Comparison of ENCODE assay signal across 25 mouse cellular contexts in genomic region chr8:124295357-124295756, GRCm38 (mm10).
DNase-seq lines count a peak whose midpoint lies in the region; ATAC-seq and TF ChIP-seq lines count a peak whose summit lies in the region.
"Had no signal": no experiment of that assay in that cellular context is flagged by ENCODE, and none has a peak within 500 bp of the region (broad histone marks: within the 10 kb centered on the region; RNA-seq: fewer than 3 reads in every experiment).

No protein-coding gene starts in this region.

- no peak for ATAC-seq in heart, embryonic 14.5 days (ENCODE audit: insufficient number of reproducible peaks, insufficient read depth, low FRiP score, low read depth)
- no peak for ATAC-seq in liver, postnatal 0 days
- ATAC-seq in liver, embryonic 12.5 days = no peak
- ATAC-seq in frontal cortex, adult (ENCODE audit: low TSS enrichment) = no peak
- ATAC-seq: CD4-positive, CD25-positive, alpha-beta regulatory T cell, adult 4 months; forebrain, embryonic 13.5 days; intestine, embryonic 15.5 days; midbrain, embryonic 13.5 days had no signal

- no peak overlapping the region for H3K4me2 ChIP-seq in heart, embryonic 14.5 days (ENCODE audit: low read length)
- H3K4me2 ChIP-seq in liver, postnatal 0 days (ENCODE audit: low read depth, low read length) = no peak overlapping the region
- H3K4me2 ChIP-seq in liver, embryonic 12.5 days = no peak overlapping the region
- H3K4me2 ChIP-seq: forebrain, embryonic 13.5 days; hindbrain, embryonic 15.5 days; intestine, embryonic 15.5 days; midbrain, embryonic 13.5 days; neural tube, embryonic 12.5 days had no signal

- no peak for TF ChIP-seq CTCF in liver, adult 2 months (IDR thresholded peaks at IDR 0.05; ENCODE audit: low read depth, low read length)
- TF ChIP-seq CTCF in liver, postnatal 0 days (IDR thresholded peaks at IDR 0.05; ENCODE audit: low read depth) = no peak

- WGBS in heart, embryonic 14.5 days = 76% methylated on average over 6 of the region's 6 CpGs
- WGBS in liver, adult 2 months = 92% methylated on average over 6 of the region's 6 CpGs
- WGBS in liver, postnatal 0 days (ENCODE audit: insufficient replicate concordance) = 66% methylated on average over 6 of the region's 6 CpGs
- 40% methylated on average over 6 of the region's 6 CpGs for WGBS in liver, embryonic 12.5 days (ENCODE audit: insufficient replicate concordance)

- H3K9me3 ChIP-seq in heart, embryonic 14.5 days (ENCODE audit: control insufficient read depth, low read length) = no peaks in the 10 kb centered on the region
- no peaks in the 10 kb centered on the region for H3K9me3 ChIP-seq in liver, postnatal 0 days (ENCODE audit: low read length)
- H3K9me3 ChIP-seq in liver, embryonic 12.5 days (replicated peaks) = no peaks in the 10 kb centered on the region
- H3K9me3 ChIP-seq: forebrain, embryonic 13.5 days; hindbrain, embryonic 15.5 days; intestine, embryonic 15.5 days; limb, embryonic 10.5 days; lung, embryonic 15.5 days; midbrain, embryonic 13.5 days; neural tube, embryonic 12.5 days had no signal

- TF ChIP-seq EP300 in liver, postnatal 0 days (IDR thresholded peaks at IDR 0.05; ENCODE audit: low read depth) = no peak

- H3K27me3 ChIP-seq in heart, embryonic 14.5 days (ENCODE audit: control insufficient read depth, insufficient read depth, low read length) = no peaks in the 10 kb centered on the region
- H3K27me3 ChIP-seq in liver, adult 2 months (ENCODE audit: control insufficient read depth, insufficient read depth, low read length) = no peaks in the 10 kb centered on the region
- H3K27me3 ChIP-seq in liver, postnatal 0 days (ENCODE audit: insufficient read depth, low read length) = no peaks in the 10 kb centered on the region
- H3K27me3 ChIP-seq in liver, embryonic 12.5 days (replicated peaks) = no peaks in the 10 kb centered on the region
- H3K27me3 ChIP-seq: forebrain, embryonic 13.5 days; hindbrain, embryonic 15.5 days; intestine, embryonic 15.5 days; lung, embryonic 15.5 days; midbrain, embryonic 13.5 days; neural tube, embryonic 12.5 days had no signal

- DNase-seq in heart, postnatal 10 days = no peak
- DNase-seq in liver, adult 2 months (ENCODE audit: extremely low read depth, low read depth, low spot score) = no peak
- DNase-seq in liver, postnatal 0 days = no peak
- peak; percentile 74 for DNase-seq in 416B (ENCODE audit: low read depth)
- DNase-seq: adrenal gland, postnatal 25 days; cerebellum, adult 9-10 months; gastrocnemius, postnatal 10 days; kidney, adult 9 months; kidney, postnatal 14 days; retina, postnatal 1 day; right cerebral cortex, postnatal 25 days; spleen, adult 18-20 months had no signal

- 0 out of 2 replicates have a peak, but pooled peaks cover 8% of the 10 kb centered on the region for H3K36me3 ChIP-seq in heart, embryonic 14.5 days (ENCODE audit: control insufficient read depth, insufficient read depth, low read length)
- H3K36me3 ChIP-seq in liver, adult 2 months (ENCODE audit: control insufficient read depth, insufficient read depth, low read length) = no peaks in the 10 kb centered on the region
- 0 out of 2 replicates have a peak, but pooled peaks cover 9% of the 10 kb centered on the region for H3K36me3 ChIP-seq in liver, postnatal 0 days (replicated peaks; ENCODE audit: insufficient read depth, low read length)
- H3K36me3 ChIP-seq in liver, embryonic 12.5 days = no peaks in the 10 kb centered on the region; the same call in 1 of the 2 replicates
- H3K36me3 ChIP-seq: hindbrain, embryonic 15.5 days; intestine, embryonic 15.5 days; lung, embryonic 15.5 days; neural tube, embryonic 12.5 days had no signal

- peak overlapping the region; percentile 57 to 67; a peak in 3 of 4 replicates for H3K27ac ChIP-seq in heart, embryonic 14.5 days (replicated peaks in 1 of 2; ENCODE audit: control insufficient read depth in 1 of 2, insufficient read depth in 1 of 2, low read depth in 2 of 2, low read length in 2 of 2)
- H3K27ac ChIP-seq in liver, adult 2 months (replicated peaks; ENCODE audit: insufficient read depth, low read depth, low read length) = peak overlapping the region; percentile 56
- no peak overlapping the region; the same call in 1 of the 2 replicates for H3K27ac ChIP-seq in liver, postnatal 0 days (ENCODE audit: low read depth)
- peak overlapping the region; percentile 23 for H3K27ac ChIP-seq in liver, embryonic 12.5 days
- H3K27ac ChIP-seq: hindbrain, embryonic 15.5 days; intestine, embryonic 15.5 days; liver, embryonic 14.5 days; lung, embryonic 15.5 days; midbrain, embryonic 13.5 days; neural tube, embryonic 12.5 days had no signal

- H3K4me1 ChIP-seq in heart, embryonic 14.5 days (ENCODE audit: control insufficient read depth in 2 of 2, insufficient read depth in 2 of 2, low read length in 2 of 2) = peaks cover 27 to 33% of the 10 kb centered on the region in 2 experiments
- peaks cover 10% of the 10 kb centered on the region for H3K4me1 ChIP-seq in liver, adult 2 months (ENCODE audit: control insufficient read depth, insufficient read depth, low read length)
- peaks cover 3% of the 10 kb centered on the region; the same call in 1 of the 2 replicates for H3K4me1 ChIP-seq in liver, postnatal 0 days (ENCODE audit: insufficient read depth)
- H3K4me1 ChIP-seq in liver, embryonic 12.5 days = peaks cover 33% of the 10 kb centered on the region

- intact Hi-C loops in heart, postnatal 10 days (cut with DNase I) = no loop called here

- H3K4me3 ChIP-seq in heart, embryonic 14.5 days (ENCODE audit: control insufficient read depth in 1 of 2, insufficient read depth in 1 of 2, low read depth in 1 of 2, low read length in 2 of 2) = no peak overlapping the region
- no peak overlapping the region for H3K4me3 ChIP-seq in liver, adult 2 months (ENCODE audit: insufficient read depth, low read depth, low read length)
- H3K4me3 ChIP-seq in liver, postnatal 0 days (ENCODE audit: low read depth, low read length) = no peak overlapping the region
- no peak overlapping the region for H3K4me3 ChIP-seq in liver, embryonic 12.5 days
- H3K4me3 ChIP-seq: forebrain, embryonic 13.5 days; hindbrain, embryonic 15.5 days; intestine, embryonic 15.5 days; layer of hippocampus, adult 2 months; limb, embryonic 10.5 days; lung, embryonic 15.5 days; midbrain, embryonic 13.5 days; neural tube, embryonic 12.5 days had no signal

- no peak for TF ChIP-seq POLR2A in liver, adult 2 months (IDR thresholded peaks at IDR 0.05; ENCODE audit: extremely low read depth, insufficient read depth, low read length)

- peaks cover 15% of the 10 kb centered on the region; the same call in 1 of the 2 replicates for H3K79me2 ChIP-seq in liver, adult 2 months (ENCODE audit: control insufficient read depth, insufficient read depth, low read length)

- no peak overlapping the region for H3K9ac ChIP-seq in heart, embryonic 14.5 days (ENCODE audit: low read length)
- no peak overlapping the region for H3K9ac ChIP-seq in liver, adult 2 months (ENCODE audit: low read depth, low read length)
- no peak overlapping the region for H3K9ac ChIP-seq in liver, postnatal 0 days (replicated peaks)
- H3K9ac ChIP-seq in liver, embryonic 12.5 days = no peak overlapping the region
- H3K9ac ChIP-seq: forebrain, embryonic 13.5 days; hindbrain, embryonic 15.5 days; intestine, embryonic 15.5 days; liver, embryonic 14.5 days; lung, embryonic 15.5 days; midbrain, embryonic 13.5 days; neural tube, embryonic 12.5 days had no signal
